Mouse (Mus musculus): ENCODE measurements at regions not wholly inside any gene's neighbourhood (a gene's known extent, or its start where the extent isn't known, plus 50 kb on each side); places are given as distances from the start of the nearest gene placed in this dataset.

- DNase-seq (ENCODE audit: low read depth in 3 of 3, low spot score in 3 of 3) = no peak
- WGBS (ENCODE audit: insufficient replicate concordance) = 62% methylated on average over 3 of the region's 3 CpGs
- Histone ChIP-seq H3K27me3 (ENCODE audit: control insufficient read depth, insufficient read depth, low read length) (no peaks in the 10 kb centered on the region), H3K27ac (no peak overlapping the region), H3K4me2 (ENCODE audit: low read depth) (no peak overlapping the region), H3K4me1 (replicated peaks; ENCODE audit: control insufficient read depth in 2 of 2, insufficient read depth in 2 of 2, low read length in 1 of 2) (peaks cover 0 to 3% of the 10 kb centered on the region in 2 experiments; a peak in 2 of 4 replicates), H3K4me3 (ENCODE audit: insufficient read depth in 1 of 2, low read depth in 2 of 2, low read length in 2 of 2) (no peak overlapping the region), H3K9me3 (ENCODE audit: control insufficient read depth, low read length) (no peaks in the 10 kb centered on the region), H3K36me3 (replicated peaks; ENCODE audit: control insufficient read depth, insufficient read depth, low read depth) (no peaks in the 10 kb centered on the region), H3K9ac (replicated peaks) (no peak overlapping the region)
- no peak for ATAC-seq (ENCODE audit: insufficient read depth)
- TF ChIP-seq CTCF (IDR thresholded peaks at IDR 0.05; ENCODE audit: low read depth) = no peak
- no peak for TF ChIP-seq EP300 (IDR thresholded peaks at IDR 0.05; ENCODE audit: low read depth)
Observed at GRCm38 (mm10) chr9:94610101-94610500, 59.6 kb upstream of the Slc9a9 start.

GRCm38 (mm10) chr9:94610600-94611337, 58.9 kb upstream of the Slc9a9 start:
- Histone ChIP-seq H3K9me3 (ENCODE audit: control insufficient read depth, low read length) (no peaks in the 10 kb centered on the region), H3K27ac (no peak overlapping the region), H3K4me1 (replicated peaks; ENCODE audit: control insufficient read depth in 2 of 2, insufficient read depth in 2 of 2, low read length in 1 of 2) (peaks cover 0 to 5% of the 10 kb centered on the region in 2 experiments; a peak in 2 of 4 replicates), H3K4me3 (ENCODE audit: insufficient read depth in 1 of 2, low read depth in 2 of 2, low read length in 2 of 2) (no peak overlapping the region), H3K36me3 (replicated peaks; ENCODE audit: control insufficient read depth, insufficient read depth, low read depth) (no peaks in the 10 kb centered on the region), H3K27me3 (ENCODE audit: control insufficient read depth, insufficient read depth, low read length) (no peaks in the 10 kb centered on the region), H3K4me2 (ENCODE audit: low read depth) (no peak overlapping the region), H3K9ac (replicated peaks) (no peak overlapping the region)
- WGBS (ENCODE audit: insufficient replicate concordance) = 60% methylated on average over 5 of the region's 5 CpGs
- ATAC-seq (ENCODE audit: insufficient read depth) (no peak), DNase-seq (ENCODE audit: low read depth in 3 of 3, low spot score in 3 of 3) (no peak)
- TF ChIP-seq EP300 (IDR thresholded peaks at IDR 0.05; ENCODE audit: low read depth) = no peak
- no peak for TF ChIP-seq CTCF (IDR thresholded peaks at IDR 0.05; ENCODE audit: low read depth)

GRCm38 (mm10) chr9:94613891-94614671, 55.6 kb upstream of the Slc9a9 start:
- Histone ChIP-seq H3K9ac (replicated peaks) (no peak overlapping the region), H3K4me2 (ENCODE audit: low read depth) (no peak overlapping the region), H3K27me3 (ENCODE audit: control insufficient read depth, insufficient read depth, low read length) (no peaks in the 10 kb centered on the region), H3K9me3 (ENCODE audit: control insufficient read depth, low read length) (no peaks in the 10 kb centered on the region), H3K36me3 (replicated peaks; ENCODE audit: control insufficient read depth, insufficient read depth, low read depth) (no peaks in the 10 kb centered on the region), H3K4me1 (replicated peaks; ENCODE audit: control insufficient read depth in 2 of 2, insufficient read depth in 2 of 2, low read length in 1 of 2) (0 out of 4 replicates have a peak, but pooled peaks cover 0 to 2% of the 10 kb centered on the region in 2 experiments), H3K27ac (no peak overlapping the region), H3K4me3 (ENCODE audit: insufficient read depth in 1 of 2, low read depth in 2 of 2, low read length in 2 of 2) (no peak overlapping the region)
- ATAC-seq (ENCODE audit: insufficient read depth) = peak; percentile 63; the same call in 1 of the 2 replicates
- DNase-seq (ENCODE audit: low read depth in 3 of 3, low spot score in 3 of 3) = peak; percentile 19 to 32 (median 27)
- 12% methylated on average over 6 of the region's 6 CpGs for WGBS (ENCODE audit: insufficient replicate concordance)
- TF ChIP-seq CTCF (IDR thresholded peaks at IDR 0.05; ENCODE audit: low read depth) (peak; percentile 50), EP300 (IDR thresholded peaks at IDR 0.05; ENCODE audit: low read depth) (no peak)

GRCm38 (mm10) chr9:94615205-94615604, 54.5 kb upstream of the Slc9a9 start:
- 35% methylated on average over 11 of the region's 11 CpGs for WGBS (ENCODE audit: insufficient replicate concordance)
- Histone ChIP-seq H3K9ac (replicated peaks) (no peak overlapping the region), H3K4me3 (ENCODE audit: insufficient read depth in 1 of 2, low read depth in 2 of 2, low read length in 2 of 2) (no peak overlapping the region), H3K27ac (no peak overlapping the region), H3K27me3 (ENCODE audit: control insufficient read depth, insufficient read depth, low read length) (no peaks in the 10 kb centered on the region), H3K36me3 (replicated peaks; ENCODE audit: control insufficient read depth, insufficient read depth, low read depth) (no peaks in the 10 kb centered on the region), H3K9me3 (ENCODE audit: control insufficient read depth, low read length) (no peaks in the 10 kb centered on the region), H3K4me2 (ENCODE audit: low read depth) (no peak overlapping the region), H3K4me1 (replicated peaks; ENCODE audit: control insufficient read depth in 2 of 2, insufficient read depth in 2 of 2, low read length in 1 of 2) (0 out of 4 replicates have a peak, but pooled peaks cover 0 to 2% of the 10 kb centered on the region in 2 experiments)
- ATAC-seq (ENCODE audit: insufficient read depth) (no peak), DNase-seq (ENCODE audit: low read depth in 3 of 3, low spot score in 3 of 3) (no peak)
- TF ChIP-seq EP300 (IDR thresholded peaks at IDR 0.05; ENCODE audit: low read depth) (no peak), CTCF (IDR thresholded peaks at IDR 0.05; ENCODE audit: low read depth) (no peak)
